Mouse (Mus musculus) bone marrow macrophage, adult 2 months (primary cell): ENCODE data around the gene Gm8251. TPM values are rescaled to one million over a fixed set of nuclear protein-coding genes. Genes with fewer than 3 reads are reported as not detected.
A peak's percentile ranks its signal among the peaks of the same experiment; 100 is the strongest.

ENCODE experiments used
- H3K27ac ChIP-seq: 2 replicates; pipeline ENCODE4 v1.5.1; 2012; ENCODE audit warnings: low read depth, low read length; ENCODE audit not compliant: insufficient read depth
- H3K4me1 ChIP-seq: 2 replicates; pipeline ENCODE4 v1.6.1; 2012; ENCODE audit warnings: low read length; ENCODE audit not compliant: control insufficient read depth, insufficient read depth
- H3K4me3 ChIP-seq: 2 replicates; pipeline ENCODE4 v1.5.1; 2012; ENCODE audit warnings: mild to moderate bottlenecking, low read length, moderate library complexity; ENCODE audit not compliant: insufficient read depth
- CTCF ChIP-seq: IDR thresholded peaks from 2 replicates; pipeline ENCODE4 v1.5.1; 2012; ENCODE audit warnings: low read depth, mild to moderate bottlenecking, low read length, moderate library complexity
- POLR2A ChIP-seq: IDR thresholded peaks from 2 replicates; pipeline ENCODE4 v1.6.1; 2012; ENCODE audit warnings: mild to moderate bottlenecking, low read depth, low read length, borderline replicate concordance
- polyA plus RNA-seq: library from polyadenylated mRNA; stranded (reverse); fragments of >200 nt; gene quantifications from 2 replicates; pipeline ENCODE4 v1.2.4, GENCODE M21; 2012; ENCODE audit not compliant: missing spikeins, insufficient read depth, insufficient read length

The Gm8251 gene
- polyA plus RNA-seq, 1 experiment = not detected

DNA sequence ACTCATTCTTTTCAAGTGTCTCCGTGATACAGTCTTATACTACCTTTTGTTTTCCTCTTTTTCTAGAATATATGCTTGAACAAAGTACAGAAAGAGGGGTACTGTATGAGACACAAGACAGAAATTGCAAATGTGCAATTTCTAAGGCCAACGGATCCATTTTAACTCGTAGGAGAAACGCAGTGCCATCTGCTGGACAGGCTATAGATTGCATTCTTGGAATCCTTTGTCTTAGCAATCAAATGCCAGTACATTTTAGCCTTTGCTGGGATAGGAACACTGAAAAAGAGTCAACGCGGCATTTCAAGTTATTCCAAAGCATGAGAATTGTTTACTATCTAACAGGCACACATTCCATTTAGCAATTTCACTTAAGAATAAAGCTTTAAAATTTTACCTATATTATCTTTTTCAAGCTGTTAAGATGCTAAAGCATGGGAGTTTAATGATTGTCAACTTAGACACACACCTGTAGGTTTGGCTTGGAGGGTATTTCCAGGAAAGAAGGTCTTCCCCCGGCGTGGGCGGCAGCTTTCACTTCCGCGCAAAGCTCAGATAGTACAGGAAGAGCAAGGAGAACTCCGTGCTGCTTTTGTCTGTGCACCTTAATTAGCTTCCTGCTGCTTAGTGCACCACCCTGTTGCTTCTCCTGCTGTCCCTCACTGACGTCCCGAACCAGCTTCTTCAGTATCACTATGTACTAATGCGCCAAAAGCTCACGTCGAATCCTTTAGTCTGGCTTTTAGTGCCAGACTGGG lies 19.8 kb downstream of the Gm8251 start:
- TF ChIP-seq CTCF (no peak), POLR2A (no peak)
- Histone ChIP-seq H3K4me1 (0 out of 2 replicates have a peak, but pooled peaks cover 2% of the 10 kb centered on the region), H3K27ac (no peak overlapping the region), H3K4me3 (peak overlapping the region; percentile 58)

DNA sequence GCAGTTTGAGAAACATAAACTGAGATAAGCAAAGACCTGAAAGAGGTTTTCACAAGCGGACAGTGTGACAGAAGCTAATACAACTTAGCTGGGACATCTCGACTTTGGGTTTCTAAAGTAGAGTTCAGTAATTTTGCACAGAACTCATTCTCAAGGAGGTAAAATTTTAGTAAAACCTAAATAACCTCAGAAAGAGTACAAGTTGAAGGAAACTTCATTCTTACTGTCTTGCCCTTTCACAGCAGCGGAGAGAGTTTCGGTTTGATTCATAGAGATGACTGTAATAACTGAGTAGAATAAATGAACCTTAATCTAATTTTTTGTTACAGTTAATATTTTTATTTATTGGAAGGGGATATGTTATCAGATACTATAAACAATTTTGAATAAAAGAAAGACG lies 28.8 kb downstream of the Gm8251 start:
- no peak overlapping the region for H3K27ac ChIP-seq
- H3K4me3 ChIP-seq = no peak overlapping the region
- TF ChIP-seq CTCF = no peak
- TF ChIP-seq POLR2A = no peak
- H3K4me1 ChIP-seq = no peaks in the 10 kb centered on the region

- no peak for TF ChIP-seq POLR2A
- TF ChIP-seq CTCF = no peak
- Histone ChIP-seq H3K4me3 (no peak overlapping the region), H3K27ac (no peak overlapping the region)
Measured at GRCm38 (mm10) chr1:44032213-44032612, 29.5 kb downstream of the Gm8251 start.

GRCm38 (mm10) chr1:44027651-44028050 lies 34.1 kb downstream of the Gm8251 start:
- TF ChIP-seq POLR2A = no peak
- TF ChIP-seq CTCF = no peak
- H3K27ac ChIP-seq = no peak overlapping the region
- H3K4me3 ChIP-seq = no peak overlapping the region
- H3K4me1 ChIP-seq = no peaks in the 10 kb centered on the region

More at GRCm38 (mm10) chr1:44032213-44032612, 29.5 kb downstream of the Gm8251 start:
- H3K4me1 ChIP-seq = no peaks in the 10 kb centered on the region

- Histone ChIP-seq H3K27ac (no peak overlapping the region), H3K4me3 (no peak overlapping the region), H3K4me1 (no peaks in the 10 kb centered on the region)
- TF ChIP-seq CTCF (no peak), POLR2A (no peak)
Measured at GRCm38 (mm10) chr1:44022656-44023055, 39.1 kb downstream of the Gm8251 start.

DNA sequence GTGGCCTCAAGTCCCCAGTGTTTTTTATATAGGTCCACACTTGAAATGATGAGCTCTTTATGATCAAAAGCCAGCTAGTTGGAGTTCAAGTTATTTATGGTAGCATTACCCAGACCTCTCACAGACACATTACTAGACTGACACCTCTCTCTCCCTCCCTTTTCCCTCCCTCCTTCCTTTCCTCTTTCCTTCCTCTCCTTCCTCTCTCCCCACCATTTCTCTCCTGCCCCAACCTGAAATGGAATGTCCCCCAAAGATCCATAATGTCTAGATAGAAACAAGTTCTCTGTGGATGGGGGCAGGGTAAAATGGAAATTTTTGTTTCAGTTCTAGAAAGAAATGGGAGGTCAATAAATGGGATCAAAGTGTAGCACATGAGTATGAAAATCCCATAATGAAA lies 41.8 kb downstream of the Gm8251 start, which contains the start of gene Mettl21c:
Mettl21c (minus strand) TSS at position 101 of the 400 bp plus-strand sequence.
- H3K27ac ChIP-seq = no peak within 1 kb of the TSS
- TF ChIP-seq POLR2A (no peak), CTCF (no peak)
- no peaks in the 10 kb centered on the region for H3K4me1 ChIP-seq
- H3K4me3 ChIP-seq = no peak within 1 kb of the TSS

GRCm38 (mm10) chr1:44015556-44015955 lies 46.2 kb downstream of the Gm8251 start:
- no peaks in the 10 kb centered on the region for H3K4me1 ChIP-seq
- TF ChIP-seq CTCF (no peak), POLR2A (no peak)
- H3K4me3 ChIP-seq = no peak overlapping the region
- H3K27ac ChIP-seq = no peak overlapping the region

Other genes starting within 250 kb of the Gm8251 start
- gene Uxs1, start 234.1 kb downstream of the Gm8251 start, polyA plus RNA-seq = 16.1 and 16.3 TPM in 2 replicates
- 57.1 and 58.7 TPM in 2 replicates for gene Tpp2, start 128.3 kb downstream of the Gm8251 start, polyA plus RNA-seq
- gene Mettl21c, start 41.9 kb downstream of the Gm8251 start, polyA plus RNA-seq = not detected in 2 replicates
- gene Tex30, start 40.5 kb upstream of the Gm8251 start, polyA plus RNA-seq = 12.5 and 14.6 TPM in 2 replicates
- gene Kdelc1, start 56.9 kb upstream of the Gm8251 start, polyA plus RNA-seq = 13.0 and 15.3 TPM in 2 replicates
- 12.1 and 13.7 TPM in 2 replicates for gene Bivm, start 57.0 kb upstream of the Gm8251 start, polyA plus RNA-seq
- gene Ercc5, start 85.8 kb upstream of the Gm8251 start, polyA plus RNA-seq = 14.5 and 17.3 TPM in 2 replicates
- not detected in 2 replicates for gene Mettl21e, start 157.0 kb upstream of the Gm8251 start, polyA plus RNA-seq